Mouse (Mus musculus): ENCODE results near the gene 0610010K14Rik.

DNA sequence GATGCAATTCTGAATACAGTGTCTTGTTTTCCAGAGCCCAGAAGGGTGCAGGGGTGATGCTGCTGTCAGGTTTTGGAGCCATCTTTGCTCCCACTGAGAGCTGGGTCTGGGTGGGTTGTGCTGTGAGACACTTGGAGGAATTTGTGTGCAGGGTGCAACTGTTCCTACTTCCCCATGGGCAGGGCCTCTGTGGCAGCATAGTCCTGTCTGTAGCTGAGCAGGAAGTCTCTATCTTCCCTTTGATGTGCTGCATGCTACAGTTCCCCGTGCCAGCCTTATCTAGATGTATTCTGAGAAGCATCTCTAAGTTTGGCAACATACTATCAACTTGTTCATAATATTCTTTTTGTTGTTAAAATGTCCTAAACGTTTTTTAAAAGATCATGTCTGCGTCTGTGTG, 27.5 kb upstream of the 0610010K14Rik start:
- no peak for TF ChIP-seq CTCF (IDR thresholded peaks at IDR 0.05; ENCODE audit: borderline replicate concordance, control insufficient read depth, extremely low read depth, insufficient read depth, low read length, poor library complexity)
- no peak for TF ChIP-seq POLR2A (IDR thresholded peaks at IDR 0.05; ENCODE audit: control insufficient read depth, extremely low read depth, insufficient read depth, low read length, poor library complexity)

Data from thymus, adult 2 months (tissue).